Mouse (Mus musculus) spleen, adult 2 months (tissue): ENCODE data around the gene Dip2c.

Source experiments
- CTCF ChIP-seq: fragments of 200-500 bp; IDR thresholded peaks from 2 replicates; pipeline ENCODE4 v1.5.1; 2011; ENCODE audit warnings: mild to moderate bottlenecking, inconsistent platforms; ENCODE audit not compliant: insufficient read depth, insufficient read length, insufficient replicate concordance; ENCODE audit errors: extremely low read depth
- POLR2A ChIP-seq: fragments of 200-500 bp; IDR thresholded peaks from 2 replicates; pipeline ENCODE4 v1.6.1; 2011; ENCODE audit warnings: low read depth, low read length, inconsistent platforms

- no peak for TF ChIP-seq CTCF
- TF ChIP-seq POLR2A = no peak
Measured at GRCm38 (mm10) chr13:9636505-9636904, 360.2 kb downstream of the Dip2c start.
